Mouse (Mus musculus): Measurements from ENCODE around the gene Arpc4.

Arpc4 gene

DNA sequence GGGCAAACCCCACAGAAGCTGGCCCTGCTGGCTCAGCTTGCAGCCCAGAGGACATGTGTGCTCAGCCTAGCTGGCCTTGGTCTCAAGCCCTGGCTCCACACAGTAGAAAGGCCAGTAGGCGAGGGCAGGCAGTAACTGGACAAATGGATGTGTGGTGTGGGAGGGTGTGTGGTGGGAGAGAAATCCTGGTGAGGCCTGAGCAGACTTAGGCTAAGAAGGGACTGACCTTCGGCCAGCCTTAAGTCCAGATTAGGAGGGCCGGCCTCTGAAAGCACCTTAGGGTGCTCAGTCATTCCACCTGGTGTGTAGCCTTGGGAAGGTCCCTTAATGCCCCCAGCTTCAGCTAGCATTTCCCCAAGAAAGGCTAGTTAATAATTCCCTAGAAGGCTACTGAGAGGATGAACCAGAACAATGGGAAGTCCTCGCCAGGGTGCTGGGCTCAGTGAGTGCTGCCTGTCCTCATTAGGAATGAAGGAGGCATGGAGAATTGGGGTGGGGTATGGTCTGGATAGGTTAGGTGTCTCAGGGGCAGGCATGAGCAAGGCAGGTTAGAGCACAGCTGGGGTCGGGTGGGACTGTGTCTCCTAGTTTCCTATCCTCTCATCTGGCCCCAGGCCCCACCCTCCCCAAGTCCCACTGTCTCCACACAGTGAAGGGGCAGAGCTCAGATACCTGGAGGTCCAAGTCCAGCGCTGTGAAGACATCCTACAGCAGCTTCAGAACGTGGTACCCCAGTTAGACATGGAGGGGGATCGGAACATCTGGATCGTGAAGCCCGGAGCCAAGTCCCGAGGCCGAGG is 26.9 kb downstream of the Arpc4 start:
- DNase-seq (ENCODE audit: low spot score in 2 of 2), result no peak

DNA sequence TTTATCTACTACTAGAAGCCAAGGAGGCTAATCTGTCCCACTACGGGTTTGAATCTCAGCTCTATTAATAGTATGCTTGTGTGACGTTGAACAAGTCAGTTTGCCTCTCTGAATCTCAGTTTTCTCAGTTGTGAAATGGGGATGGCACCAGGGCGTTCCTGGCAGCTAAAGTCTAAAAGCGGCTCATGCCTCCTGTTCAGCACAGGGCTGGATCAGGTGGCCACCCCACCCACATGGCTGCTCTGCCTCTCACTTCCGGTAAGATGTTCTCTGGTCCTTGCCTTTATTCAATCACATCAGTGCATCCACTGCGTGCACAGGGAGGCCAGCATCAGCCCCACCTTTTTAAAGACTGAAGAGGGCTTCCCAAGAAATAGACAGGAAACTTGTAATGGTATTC is 27.6 kb downstream of the Arpc4 start:
- DNase-seq (ENCODE audit: low spot score in 2 of 2), result no peak

DNA sequence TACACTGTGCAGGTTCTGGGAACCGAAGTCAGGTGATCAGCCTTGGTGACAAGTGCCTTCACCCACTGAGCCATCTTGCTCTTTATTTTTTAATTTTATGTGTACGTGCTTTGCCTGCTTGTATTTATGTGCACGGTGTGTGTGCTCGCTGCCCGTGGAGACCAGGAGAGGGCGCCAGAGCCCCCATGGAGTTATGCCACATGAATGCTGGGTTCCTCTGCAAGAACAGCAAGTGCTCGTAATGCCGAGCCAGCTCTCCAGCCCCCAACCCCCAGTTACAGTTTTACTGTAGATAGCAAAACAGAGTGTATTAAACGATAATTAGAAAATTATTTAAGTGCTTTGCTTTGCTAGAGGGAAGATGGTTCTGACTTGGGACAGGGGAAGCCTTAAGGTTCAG is 28.8 kb downstream of the Arpc4 start:
- DNase-seq (ENCODE audit: low spot score in 2 of 2), result no peak

DNA sequence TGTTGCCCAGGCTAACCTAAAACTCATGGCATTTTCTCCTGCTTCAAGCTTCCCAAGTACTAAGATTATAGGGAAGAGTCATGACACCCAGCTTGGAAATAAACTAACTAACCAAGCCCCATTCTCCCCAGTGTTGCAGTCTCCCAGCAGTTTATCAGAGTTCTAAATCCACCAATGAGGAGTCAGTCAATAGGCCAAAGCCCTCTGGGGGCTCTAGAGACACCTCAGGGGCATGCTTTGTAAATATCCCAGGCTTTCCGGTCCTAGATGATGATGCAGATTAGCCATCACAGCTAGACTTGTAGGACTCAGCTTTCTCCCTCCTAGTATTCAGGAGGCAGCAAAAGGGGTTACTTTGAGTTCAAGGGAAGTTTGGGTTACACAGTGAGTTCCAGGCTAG is 32.1 kb downstream of the Arpc4 start:
- DNase-seq (ENCODE audit: low spot score in 2 of 2), result no peak

DNA sequence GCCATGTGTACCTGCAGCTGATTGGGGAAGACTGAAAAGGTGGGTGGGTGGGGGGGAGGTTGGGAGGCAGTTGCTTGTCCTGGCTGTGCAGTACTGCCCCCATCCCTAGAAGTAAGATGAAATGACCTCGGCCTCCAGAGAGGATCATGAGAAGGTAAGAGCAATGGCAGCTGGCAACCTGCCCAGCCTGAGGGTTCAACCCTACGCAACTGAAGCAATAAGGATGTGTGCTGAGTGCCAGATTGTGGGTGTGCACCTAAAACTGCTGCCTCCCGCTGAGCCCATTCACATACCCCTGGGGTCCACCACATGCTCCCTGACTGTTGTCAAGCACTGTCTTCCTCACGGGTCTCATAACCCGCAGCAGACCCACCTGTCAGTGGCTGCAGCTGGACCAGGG is 38.5 kb downstream of the Arpc4 start:
- no peak for DNase-seq (ENCODE audit: low spot score in 2 of 2)

DNA sequence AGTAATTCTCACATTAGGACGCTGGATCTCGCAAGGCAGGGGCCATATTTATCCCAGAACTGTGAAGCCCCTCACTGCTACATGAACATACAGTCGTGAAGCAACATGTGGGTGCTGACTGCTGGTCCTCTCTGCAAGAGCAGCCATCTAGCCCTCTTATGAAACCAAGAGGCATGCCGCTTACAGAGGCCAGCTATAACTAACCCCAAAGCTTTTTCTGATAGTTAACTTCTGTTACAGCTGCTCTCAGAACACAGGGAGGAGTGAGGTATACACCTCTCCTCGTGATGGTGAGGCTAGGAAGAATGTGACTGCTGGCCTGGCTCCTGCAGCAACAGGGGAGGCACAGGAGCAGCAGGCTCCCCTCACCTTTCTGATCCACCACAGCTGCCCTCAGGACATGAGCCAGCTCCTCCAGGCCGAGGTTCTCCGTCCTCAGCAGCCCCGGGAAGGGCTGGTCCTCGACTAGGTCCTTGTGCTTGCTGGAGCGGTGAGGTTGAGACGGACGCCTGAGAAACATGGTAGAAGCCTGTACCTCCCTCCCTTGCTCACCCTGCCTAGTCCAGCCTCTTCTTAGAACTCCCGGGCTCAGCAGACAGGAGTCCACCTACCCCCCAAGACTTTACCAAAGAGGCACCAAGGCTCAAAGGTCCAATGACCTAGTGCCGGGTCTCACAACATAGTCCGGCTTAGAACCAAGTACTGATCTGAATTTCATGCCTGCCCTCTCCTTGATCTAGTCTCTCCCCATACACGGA is 40.7 kb downstream of the Arpc4 start:
- DNase-seq (ENCODE audit: low spot score in 2 of 2), result peak in 1 of 2 experiments; percentile 24

DNA sequence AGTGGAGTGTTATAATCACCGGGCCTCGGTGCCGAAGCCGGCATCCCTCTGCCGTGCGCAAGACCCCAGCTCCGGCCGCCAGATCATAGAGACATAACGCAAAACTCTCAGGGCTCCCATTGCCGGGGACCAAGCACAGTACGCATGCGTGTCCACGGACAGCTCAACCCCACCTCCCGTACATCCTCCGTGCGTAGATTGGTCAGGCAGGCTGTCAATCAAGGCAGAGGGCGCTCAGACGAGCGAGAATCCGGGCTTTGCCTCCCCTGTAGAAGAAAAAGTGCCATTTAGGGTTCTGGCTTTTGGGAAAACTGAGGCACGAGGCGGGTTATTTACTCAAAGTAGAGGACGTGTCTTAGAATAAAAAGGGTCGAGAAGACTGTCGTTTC is 41.3 kb downstream of the Arpc4 start, which contains the start of gene Rpusd3:
Gene Rpusd3, minus strand, starts transcription at position 142 of the 389 bp plus-strand sequence.
- DNase-seq (ENCODE audit: low spot score in 2 of 2), result peak; percentile 99

DNA sequence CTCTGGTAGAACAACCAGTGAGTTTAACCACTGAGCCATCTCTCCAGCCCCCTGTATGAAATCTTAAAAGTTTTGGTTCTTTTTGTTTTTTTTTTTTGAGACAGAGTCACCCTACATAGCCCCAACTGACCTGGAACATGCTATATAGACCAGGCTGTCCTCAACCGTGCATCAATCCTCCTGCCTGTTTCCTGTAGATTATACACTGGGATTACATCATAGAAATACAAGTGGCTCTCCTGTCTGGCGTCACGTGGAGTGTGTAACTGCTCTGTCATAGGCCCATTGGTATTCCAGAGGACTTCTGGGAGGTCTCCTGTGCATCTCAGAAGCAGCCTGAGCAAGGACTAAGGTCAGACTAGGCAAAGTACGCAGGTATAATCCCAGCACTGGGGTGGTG is 45.1 kb downstream of the Arpc4 start:
- no peak for DNase-seq (ENCODE audit: low spot score in 2 of 2)

DNA sequence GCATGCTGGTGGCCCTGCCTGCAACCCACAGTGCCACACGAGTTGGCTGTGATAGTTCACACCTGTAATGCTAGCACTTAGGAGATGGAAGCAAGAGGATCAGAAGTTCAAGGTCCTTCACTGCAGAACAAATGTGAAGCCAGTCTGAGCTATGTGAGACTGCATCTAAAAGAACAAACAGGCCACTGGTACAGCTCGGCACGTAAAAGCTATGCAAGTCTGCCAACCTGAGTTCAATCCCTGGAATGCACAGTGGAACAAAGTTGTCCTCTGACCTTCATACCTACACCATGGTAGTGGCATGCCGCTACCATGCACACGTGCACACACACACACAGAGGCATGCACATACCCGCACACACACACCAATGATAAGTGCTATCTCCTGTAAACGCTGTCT is 46.3 kb downstream of the Arpc4 start:
- DNase-seq (ENCODE audit: low spot score in 2 of 2), result no peak

DNA sequence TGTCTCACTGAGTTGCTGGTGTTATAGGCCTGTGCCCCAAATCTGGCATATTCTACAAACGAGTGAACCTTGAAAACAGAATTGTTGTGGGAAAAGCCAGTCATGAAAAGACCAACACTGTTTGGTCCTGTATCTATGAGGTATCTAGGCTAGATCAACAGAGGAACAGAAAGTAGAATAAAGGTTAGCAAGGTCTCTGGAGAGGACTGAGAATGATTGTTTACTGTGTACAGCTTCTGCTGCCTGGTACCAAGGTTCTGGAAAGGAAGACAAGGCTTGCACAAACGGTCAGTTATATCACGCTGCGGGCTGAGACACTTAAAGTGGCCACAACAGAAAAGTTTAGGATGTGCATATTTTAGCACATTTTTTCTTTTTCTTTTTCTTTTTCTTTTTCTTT is 48.8 kb downstream of the Arpc4 start:
- no peak for DNase-seq (ENCODE audit: low spot score in 2 of 2)

DNA sequence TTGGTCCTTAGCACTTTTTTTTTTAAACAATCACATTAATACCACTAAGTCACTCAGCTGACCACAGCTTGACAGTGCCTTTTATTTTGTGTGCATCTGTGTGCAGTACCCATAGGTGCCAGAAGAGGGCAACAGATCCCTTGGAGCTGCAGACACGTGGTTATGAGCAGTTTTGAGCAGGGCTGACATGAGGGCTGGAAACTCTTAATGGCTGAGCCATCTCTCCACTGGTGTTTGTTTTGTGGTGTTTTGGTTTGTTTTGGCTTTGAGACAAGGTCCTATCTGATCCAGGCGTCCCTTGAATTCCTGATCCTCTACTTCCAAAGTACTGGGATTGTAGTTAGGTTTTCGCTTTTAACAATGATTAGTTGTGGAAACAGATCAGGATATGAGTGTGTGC is 49.5 kb downstream of the Arpc4 start:
- DNase-seq (ENCODE audit: low spot score in 2 of 2), result peak in 1 of 2 experiments; percentile 50

DNA sequence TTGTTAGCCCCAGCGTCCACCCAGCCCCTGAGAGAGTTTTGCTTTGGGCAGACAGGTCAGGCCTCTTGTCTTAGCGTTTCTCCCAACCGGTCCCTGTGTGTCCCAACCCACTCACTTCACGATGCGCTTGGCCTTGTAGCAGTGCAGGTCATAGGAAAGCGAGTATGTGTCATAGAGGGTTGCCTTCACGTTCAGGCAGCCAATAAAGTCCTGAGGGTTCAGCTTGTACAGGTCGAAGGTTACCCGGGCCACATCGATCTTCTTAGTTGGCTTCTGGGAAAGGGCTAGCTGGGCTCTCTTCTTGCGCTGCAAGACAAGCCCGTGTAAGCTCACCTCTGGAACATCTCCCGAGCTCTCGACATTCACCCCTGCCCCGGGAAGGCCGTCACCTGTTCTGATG is 50.1 kb downstream of the Arpc4 start:
- DNase-seq (ENCODE audit: low spot score in 2 of 2), result no peak

DNA sequence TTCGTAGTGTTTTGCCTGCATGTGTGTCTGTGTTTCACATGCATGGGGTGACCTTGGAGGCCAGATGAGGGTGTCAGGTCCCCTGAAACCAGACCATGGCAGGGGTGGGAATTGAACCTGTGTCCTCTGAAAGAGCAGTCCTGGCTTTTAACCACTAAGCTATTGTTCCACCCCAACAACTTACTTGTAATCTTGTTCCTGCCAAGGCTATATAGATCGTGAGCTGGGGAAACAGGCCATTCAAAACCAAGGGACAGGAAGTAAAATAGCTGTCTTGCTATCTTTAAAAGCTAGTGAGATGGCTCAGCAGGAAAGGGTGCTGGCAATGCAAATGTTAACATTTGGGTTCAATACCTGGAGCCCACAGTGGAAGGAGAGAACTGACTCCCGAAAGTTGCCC is 52.0 kb downstream of the Arpc4 start:
- DNase-seq (ENCODE audit: low spot score in 2 of 2), result no peak

DNA sequence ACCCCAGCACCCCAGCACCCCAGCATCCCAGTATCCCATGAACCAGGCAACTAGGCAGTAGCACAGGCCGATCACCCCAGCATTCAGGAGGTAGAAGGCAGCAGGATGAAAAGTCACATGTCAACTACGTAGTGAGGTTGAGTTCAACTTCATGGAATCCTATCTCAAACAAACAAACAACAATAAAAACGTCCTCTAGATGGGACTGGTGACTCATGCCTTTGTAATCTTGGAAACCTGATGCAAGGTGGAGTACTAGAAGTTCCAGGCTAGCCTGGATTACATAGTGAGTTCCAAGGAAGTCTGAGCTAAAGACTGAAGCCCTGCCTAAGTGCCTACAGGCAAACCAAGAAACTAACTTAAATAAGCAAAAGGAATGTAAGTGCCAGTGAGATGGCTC is 52.9 kb downstream of the Arpc4 start:
- DNase-seq (ENCODE audit: low spot score in 2 of 2), result no peak

DNA sequence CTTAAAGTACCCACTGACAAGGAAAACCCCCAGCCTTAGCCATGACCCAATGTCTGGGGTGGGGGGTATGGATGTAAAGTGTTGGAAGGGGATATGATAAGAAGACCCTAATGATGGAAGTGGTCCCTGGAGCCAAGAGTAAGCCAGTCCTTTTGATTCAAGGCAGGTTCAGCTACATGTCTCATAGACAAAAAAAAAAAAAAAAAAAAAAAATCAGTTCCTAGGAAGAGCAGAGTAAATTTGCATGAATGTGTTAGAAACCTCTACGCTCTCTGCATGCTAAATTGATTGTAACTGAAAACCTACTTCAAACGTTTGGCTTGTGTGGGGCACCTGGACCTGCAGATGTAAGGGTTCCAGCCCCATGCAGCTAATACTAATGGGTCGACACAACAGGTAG is 53.9 kb downstream of the Arpc4 start:
- DNase-seq (ENCODE audit: low spot score in 2 of 2), result no peak

DNA sequence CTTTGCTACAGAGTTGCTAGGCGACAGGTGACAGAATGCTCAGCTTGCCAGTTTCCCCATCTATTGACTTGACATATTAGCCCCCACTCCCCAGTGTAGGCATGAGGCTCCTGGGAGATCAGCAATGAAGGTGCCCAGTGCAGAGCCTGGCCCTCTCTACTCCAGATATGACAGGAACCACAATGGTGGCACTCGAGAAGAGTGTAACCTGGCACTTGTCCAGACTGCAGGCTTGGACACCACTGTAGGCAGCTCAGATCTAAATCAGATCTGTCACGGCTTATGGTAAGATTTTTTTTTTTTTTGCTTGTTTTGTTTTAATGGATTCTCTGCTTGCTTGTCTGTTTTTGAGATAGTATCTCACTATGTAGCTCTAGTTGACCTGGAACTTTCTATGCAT is 55.7 kb downstream of the Arpc4 start:
- no peak for DNase-seq (ENCODE audit: low spot score in 2 of 2)

DNA sequence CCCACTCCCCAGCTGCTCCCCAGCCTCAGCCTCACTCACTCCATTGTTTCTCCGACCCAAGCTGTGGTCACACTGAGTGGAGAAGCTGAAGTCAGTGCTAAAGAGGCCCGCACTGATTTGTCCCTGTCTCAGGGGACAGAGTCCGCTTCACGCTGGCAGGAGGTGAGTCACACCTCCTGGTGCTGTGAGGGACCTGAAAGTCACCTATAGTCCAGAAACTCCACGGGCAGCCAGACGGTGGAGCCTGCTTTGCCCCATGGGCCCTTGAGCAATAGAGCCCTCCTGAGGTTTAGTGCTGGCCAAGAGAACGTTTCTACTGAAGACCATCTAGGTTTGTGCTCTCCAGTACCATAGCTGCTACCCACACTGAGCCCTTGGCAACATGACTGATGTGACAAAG is 56.8 kb downstream of the Arpc4 start:
- DNase-seq (ENCODE audit: low spot score in 2 of 2), result no peak

DNA sequence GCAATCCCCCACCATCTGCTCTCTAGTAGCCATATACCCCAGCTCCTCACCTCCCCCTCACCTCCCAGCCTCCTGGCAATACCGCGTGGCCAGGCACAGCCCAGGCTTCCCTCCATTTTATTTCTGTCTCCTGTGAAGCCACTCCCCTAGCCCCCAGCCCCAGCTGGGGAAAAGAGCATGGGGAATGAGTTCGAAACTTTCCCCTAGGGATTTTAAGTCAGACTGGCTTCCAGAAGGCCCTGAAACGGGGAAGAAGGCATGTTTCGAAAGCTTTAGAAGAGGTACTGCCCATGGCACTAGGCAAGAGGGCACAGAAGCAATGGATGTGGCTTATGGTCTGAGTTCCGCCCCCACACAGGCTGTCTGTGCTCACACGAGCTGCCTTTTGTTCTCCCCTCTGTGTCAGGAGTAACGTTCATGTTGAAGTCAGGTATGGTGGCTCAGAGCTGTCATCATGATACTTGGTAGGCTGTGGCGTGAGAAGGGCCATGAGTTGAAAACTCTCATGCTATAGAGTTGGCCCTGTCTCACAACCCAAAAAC is 57.8 kb downstream of the Arpc4 start, which contains the start of gene Cidec:
Gene Cidec, minus strand, starts transcription at position 97 of the 542 bp plus-strand sequence.
- DNase-seq (ENCODE audit: low spot score in 2 of 2), result no peak

DNA sequence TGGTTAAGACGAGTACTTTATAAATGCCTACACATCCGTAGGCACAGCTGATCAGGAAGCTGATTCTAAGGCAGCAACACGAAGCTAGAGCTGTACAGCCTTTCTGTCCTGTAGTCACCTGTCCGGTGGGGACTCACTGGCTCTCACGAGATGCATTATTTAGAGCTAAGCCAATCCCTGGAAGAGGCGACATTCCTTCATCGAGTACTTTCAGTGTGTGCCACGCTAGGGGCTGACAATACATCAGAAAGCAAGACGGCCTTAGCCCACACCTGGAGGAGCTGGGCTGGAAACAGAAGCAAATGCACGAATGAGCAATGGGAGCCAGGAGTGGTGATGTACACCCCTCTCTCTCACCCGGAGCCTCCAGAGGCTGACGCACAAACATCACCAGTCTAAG is 59.2 kb downstream of the Arpc4 start:
- no peak for DNase-seq (ENCODE audit: low spot score in 2 of 2)

DNA sequence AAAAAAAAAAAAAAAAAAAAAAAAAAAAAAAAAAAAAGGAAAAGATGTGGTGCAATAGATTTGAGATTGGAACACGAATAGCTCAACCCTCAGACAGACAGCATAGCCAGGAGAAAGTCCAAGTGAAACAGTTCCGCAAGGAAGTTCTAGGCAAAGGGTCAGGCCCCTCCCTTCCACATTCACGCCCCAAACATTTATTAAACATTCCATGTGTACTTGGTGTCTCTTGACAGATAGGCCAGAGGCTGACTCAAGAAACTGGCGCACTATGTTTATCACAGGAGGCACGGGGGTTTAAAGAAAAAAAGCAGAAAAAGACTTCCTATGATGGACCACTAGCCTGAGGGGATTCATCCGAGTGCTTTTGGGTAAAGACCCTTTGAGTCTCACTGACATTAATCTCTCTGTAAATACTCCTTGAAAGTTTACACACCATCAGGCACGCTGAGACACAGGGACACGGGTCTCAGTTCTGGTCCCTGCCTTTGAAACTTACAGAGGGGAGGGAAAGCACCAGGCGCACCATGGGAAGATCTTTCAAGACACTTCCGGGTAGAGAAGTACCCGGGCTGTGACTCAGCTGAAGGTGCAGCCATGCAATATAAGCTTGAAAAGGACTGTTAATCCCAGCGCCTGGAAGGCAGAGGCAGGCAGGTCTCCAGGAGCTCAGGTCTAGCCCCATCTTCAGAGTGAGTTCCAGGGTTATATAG is 61.0 kb downstream of the Arpc4 start:
- no peak for DNase-seq (ENCODE audit: low spot score in 2 of 2)
